Mouse (Mus musculus) cerebellum, adult 9-10 months (tissue): ENCODE data around the gene L3mbtl3.
A peak's percentile ranks its signal among the peaks of the same experiment; 100 is the strongest.

ENCODE experiments used
- DNase-seq: peaks from one replicate; pipeline ENCODE4 v3.0.0; 2022

Gene L3mbtl3

DNA sequence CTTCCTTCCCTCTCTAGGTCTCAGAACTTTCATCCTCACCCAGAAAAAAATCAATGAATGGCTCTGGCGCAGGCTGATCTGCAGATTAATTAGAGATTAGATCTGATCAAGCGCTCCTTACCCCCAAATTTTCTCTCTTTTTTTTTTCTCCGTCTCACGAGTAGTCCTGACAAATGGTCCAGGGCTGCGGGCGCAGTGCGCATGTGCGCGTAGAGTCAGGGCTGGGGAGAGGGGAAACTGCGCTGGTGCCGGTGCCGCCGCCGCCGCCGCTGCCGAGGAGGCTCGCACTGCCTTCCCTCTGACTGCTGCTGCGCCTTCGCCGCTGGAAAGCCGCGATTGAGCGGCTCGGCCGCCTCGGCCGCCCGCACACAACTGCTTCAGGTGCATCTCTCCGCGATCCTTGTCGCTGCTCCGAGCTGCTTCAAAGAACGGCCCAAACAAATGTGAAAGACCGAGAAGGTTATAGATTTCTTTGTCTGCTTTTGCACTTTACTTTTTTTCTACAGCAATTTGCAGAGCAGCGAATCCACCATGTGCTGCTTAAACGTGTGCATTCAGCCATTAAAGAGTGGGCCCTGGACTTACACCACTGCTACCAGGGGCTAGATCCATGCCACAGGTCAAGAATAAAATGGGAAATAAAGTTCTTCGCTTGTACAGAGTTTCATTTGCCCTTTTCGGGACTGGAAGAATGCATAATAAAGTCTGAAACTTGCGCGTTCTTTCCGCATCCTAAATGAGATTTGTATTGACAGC lies at the start of gene L3mbtl3:
L3mbtl3 (minus strand) TSS at position 182 of the 756 bp plus-strand sequence.
- DNase-seq = peak; percentile 75

DNA sequence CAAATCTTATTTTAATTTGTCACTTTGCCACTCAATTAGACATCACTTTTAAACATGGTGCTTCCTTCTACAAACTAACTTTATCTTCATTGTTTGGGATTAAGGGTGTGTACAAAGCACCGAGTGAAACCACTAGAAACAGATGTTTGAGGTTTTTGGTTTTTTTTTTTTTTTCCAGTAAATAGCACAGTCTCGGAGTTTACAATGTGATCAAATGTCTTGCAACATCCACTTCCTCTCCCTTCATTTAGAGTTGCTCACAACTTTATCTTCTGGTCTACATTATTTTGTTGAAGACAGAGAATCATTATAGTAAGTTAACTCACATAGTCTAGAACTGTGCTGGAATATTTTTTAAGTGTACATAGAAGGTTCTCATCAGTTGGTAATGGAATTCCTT lies 45.4 kb upstream of the L3mbtl3 start:
- DNase-seq = no peak

- no peak for DNase-seq
Observed at GRCm38 (mm10) chr10:26388656-26389055, 12.9 kb upstream of the L3mbtl3 start.

GRCm38 (mm10) chr10:26377332-26377602 lies 1.5 kb upstream of the L3mbtl3 start:
- no peak for DNase-seq

DNA sequence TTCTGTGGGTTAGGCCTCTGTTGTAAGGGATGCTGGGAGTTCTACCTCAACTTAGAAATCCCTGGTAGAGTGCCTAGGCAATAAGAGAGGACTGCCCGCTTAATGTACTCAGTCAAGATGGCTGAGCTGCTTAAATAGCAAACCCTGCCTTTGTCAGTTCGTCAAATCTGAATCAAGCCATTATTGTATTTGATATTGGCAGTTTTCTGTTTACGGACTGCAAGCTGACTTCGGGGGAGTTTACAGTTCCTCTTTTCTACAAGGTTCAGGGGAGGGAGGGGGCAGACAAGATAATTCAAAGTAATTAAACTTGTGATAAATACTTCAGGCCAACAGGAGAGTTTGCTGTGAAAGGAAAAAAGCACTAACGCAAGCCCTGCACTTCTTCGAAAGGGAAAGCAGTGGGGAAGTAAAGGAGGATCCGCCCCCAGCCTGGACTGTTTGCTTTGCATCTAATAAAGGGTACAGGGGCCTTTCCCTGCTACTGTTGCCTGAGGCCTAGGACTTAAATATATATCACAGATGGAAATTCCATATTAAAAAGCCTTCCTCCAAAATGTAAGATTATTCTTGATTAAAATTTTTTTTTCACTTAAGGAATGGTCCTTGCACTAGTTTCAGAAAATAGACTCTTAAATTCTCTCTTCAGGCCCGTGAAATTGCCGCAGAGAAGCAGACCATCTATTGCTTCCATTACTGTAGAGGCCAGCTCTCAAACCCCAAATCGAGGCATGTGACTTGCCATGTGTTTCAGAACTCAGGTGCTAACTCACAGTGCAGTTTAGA lies 968 bp upstream of the L3mbtl3 start:
- DNase-seq = peak; percentile 1

DNA sequence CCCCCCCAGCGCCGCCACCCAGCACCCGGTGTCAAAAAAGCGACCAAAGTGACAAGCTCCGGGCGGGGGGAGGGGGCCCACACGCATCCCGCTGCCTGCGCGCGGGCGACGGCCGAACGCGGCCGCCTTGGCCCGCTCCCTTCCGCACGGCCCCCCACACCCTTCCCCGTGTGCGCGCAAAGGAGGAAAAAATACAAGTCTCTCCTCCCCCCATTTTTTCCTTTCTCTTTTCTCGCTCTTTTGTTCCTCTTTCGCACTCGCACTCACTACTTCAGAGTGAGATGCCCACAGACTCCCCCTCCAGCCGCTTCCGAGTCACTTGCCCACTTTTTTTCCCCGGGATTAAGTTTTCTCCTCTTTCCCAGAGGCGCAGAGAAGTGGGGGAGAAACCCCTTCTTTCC lies 420 bp downstream of the L3mbtl3 start:
- no peak for DNase-seq

- DNase-seq = peak; percentile 39
Observed at GRCm38 (mm10) chr10:26374436-26375311, 1.1 kb downstream of the L3mbtl3 start.

- DNase-seq = peak; percentile 22
Observed at GRCm38 (mm10) chr10:26373951-26374435, 1.8 kb downstream of the L3mbtl3 start.

GRCm38 (mm10) chr10:26372940-26373931 lies 2.5 kb downstream of the L3mbtl3 start:
- peak; percentile 76 for DNase-seq

DNA sequence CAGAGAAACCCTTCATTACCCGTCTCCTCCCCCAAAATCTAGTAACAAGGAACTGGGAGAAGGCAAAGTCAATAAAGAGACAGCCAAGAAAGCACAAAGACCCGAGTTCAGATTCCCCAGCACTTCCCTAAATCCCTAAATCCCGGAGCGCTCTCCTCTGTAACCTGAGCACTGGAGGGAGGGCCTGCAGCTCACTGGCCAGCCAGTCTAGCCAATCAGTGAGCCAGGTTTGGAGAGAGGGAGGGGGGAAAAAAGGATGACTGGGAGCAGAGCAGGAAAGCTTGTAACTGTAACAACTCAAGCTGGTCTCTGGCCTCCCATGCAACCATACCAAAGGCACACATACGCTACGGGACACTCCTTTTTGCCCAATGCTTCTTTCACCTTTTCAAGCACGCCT lies 4.4 kb downstream of the L3mbtl3 start:
- DNase-seq = no peak

DNA sequence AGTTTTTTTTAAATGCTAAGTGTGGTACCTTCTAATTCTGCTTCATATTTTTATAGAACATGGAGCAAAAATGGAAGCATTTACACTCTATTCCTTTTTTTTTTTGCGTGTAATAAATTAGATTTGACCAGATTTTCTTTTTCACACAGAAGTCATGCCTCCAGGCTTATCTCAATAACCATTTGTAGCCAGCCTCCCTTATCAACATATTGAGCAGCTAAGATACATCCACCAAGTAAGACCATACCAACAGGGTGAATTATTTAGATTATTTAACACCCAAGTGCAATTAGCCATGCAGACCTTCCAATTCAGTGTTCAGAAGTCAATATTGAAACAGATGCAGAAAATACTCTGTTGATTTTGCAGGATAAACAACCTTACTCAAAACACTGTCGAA lies 10.8 kb downstream of the L3mbtl3 start:
- DNase-seq = no peak

GRCm38 (mm10) chr10:26364326-26364856 lies 11.4 kb downstream of the L3mbtl3 start:
- no peak for DNase-seq

DNA sequence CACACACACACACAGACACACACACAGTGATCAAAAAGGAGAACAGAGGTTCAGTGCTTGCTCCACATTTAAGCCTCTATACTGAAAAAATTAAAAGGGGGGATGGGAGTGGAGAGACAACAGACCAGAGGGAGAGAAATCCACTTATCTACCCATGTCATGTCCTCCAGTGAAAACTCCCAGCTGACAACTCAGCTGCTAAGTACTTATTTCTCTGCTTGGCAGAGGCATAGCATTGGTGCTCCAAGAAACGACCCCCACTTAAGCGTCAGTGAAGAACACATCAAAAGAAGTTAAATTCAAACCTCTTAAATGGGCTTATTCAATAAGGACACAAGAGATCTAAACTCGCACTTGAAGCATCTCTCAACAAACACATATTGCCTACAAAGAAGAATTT lies 12.2 kb downstream of the L3mbtl3 start:
- no peak for DNase-seq

DNA sequence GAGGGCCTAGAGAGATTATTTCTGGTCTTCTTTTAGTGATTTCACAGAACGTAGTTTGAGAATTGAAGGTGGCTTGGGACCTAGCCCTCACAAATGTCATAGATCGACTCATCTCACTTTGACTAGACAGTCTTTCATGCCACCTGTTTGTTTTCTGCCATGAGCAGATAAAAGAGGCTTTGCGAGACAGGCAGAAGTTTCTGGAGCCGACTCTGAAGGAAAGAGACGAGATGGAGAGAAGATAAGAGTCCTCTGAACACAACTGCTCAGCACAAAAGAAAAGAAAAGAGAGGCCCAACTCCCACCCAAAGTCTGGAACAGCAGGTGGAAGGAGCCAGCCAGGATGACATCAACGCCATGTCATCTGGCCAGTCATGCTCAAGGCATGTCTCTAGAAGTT lies 17.0 kb downstream of the L3mbtl3 start:
- no peak for DNase-seq

GRCm38 (mm10) chr10:26358231-26358630 lies 17.5 kb downstream of the L3mbtl3 start:
- no peak for DNase-seq

GRCm38 (mm10) chr10:26353781-26354180 lies 22.0 kb downstream of the L3mbtl3 start:
- no peak for DNase-seq

DNA sequence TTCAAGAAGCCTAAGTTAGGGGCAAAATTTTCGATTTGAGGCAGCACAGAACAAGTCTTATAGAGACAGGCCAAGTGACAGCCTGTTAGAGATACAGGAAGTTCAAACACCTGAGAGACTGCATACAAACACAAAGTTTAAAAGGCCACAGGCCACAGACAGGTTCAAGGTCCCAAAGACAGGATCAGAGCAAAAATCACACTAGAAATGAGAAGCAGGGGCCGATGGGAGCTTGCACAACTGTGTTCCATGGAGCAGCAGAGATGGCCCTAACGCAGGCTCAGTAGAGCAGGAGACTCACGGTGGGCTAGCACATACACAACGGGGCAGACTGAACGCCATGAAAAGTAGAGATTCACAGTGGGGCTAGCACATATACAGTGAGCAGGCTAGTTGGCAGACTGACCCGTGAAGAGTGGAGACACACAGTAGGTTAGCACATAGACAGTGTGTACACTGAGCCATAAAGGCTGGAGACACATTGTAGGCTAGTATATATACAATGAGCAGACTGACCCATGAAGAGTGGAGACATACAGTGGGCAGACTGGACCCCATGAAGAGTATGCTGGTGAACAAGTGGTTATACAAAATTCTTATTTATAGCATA lies 24.5 kb downstream of the L3mbtl3 start:
- DNase-seq = no peak

- DNase-seq = no peak
Observed at GRCm38 (mm10) chr10:26350153-26350552, 25.6 kb downstream of the L3mbtl3 start.

DNA sequence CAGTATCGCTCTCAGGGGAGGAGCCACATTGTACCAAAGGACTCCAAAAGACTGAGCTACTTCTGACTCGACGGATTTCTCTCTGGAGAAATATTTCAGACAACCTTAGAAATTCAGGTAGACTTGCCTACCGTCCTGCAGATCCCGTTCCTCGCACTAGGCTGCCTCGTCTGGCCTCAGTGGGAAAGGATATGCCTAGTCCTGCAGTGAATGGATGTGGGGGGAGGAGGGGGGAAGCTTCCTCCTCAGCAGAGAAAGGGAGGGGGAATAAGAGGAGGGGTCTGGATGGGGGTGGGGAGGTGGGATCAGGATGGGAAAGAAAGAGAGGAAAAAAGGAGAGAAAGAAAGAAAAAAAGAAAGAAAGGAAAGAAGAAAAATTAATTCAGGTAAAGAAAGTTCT lies 28.2 kb downstream of the L3mbtl3 start:
- DNase-seq = no peak

GRCm38 (mm10) chr10:26345879-26346278 lies 29.9 kb downstream of the L3mbtl3 start:
- no peak for DNase-seq

- no peak for DNase-seq
Observed at GRCm38 (mm10) chr10:26337896-26338503, 37.8 kb downstream of the L3mbtl3 start.
